In the genomic region with DNA sequence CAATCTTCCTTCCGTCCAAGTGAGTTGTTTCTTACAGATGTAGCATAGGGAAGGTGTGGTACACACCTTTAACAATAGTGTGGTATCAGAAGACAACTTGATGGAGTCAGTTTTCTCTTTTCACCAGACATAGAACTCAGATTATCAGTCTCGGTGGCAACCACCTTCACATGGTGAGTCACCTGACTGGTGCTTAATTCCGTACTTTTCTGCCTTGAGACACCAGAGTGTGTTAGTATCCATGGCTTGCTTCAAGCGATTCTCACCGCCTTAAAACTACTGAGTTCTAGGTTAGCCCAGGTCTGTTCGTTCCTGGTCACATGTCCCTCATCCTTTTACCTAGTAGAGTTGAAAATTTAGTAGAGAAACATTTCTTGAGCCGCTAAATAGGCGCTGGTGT, we compare ENCODE assay signal across 1 mouse cellular context.
TF ChIP-seq lines count a peak whose summit lies in the region.

No protein-coding gene starts in this region.

TF ChIP-seq in MEL, 35 proteins besides CTCF, POLR2A, EP300 and RAD21 (continued from another document):
- TF ChIP-seq CHD1 (IDR thresholded peaks at IDR 0.05; ENCODE audit: low read depth, low read length) (no peak), USF1 (IDR thresholded peaks at IDR 0.05; ENCODE audit: low read depth, low read length) (peak; percentile 89), ELF1 (IDR thresholded peaks at IDR 0.05; ENCODE audit: low read depth, low read length) (no peak), SIN3A (IDR thresholded peaks at IDR 0.05; ENCODE audit: low read length) (no peak), NELFE (IDR thresholded peaks at IDR 0.05; ENCODE audit: low read depth, low read length) (no peak), MYC (IDR thresholded peaks at IDR 0.05; ENCODE audit: low read depth, low read length) (0 out of 2 replicates have a peak, but pooled peaks have one; percentile 42), BHLHE40 (IDR thresholded peaks at IDR 0.05; ENCODE audit: borderline replicate concordance, low read depth, low read length) (peak; percentile 53; the same call in 1 of the 2 replicates), MAFK (IDR thresholded peaks at IDR 0.05; ENCODE audit: borderline replicate concordance, low read depth, low read length) (no peak), POLR2AphosphoS2 (IDR thresholded peaks at IDR 0.05; ENCODE audit: low read length) (no peak), KAT2A (conservative IDR thresholded peaks at IDR 0.05; ENCODE audit: low read depth, low read length) (no peak), ZMIZ1 (IDR thresholded peaks at IDR 0.05; ENCODE audit: low read depth, low read length) (no peak), TAL1 (IDR thresholded peaks at IDR 0.05; ENCODE audit: low read length) (no peak), TCF12 (IDR thresholded peaks at IDR 0.05; ENCODE audit: low read depth, low read length) (no peak), ZC3H11A (IDR thresholded peaks at IDR 0.05; ENCODE audit: low read depth, low read length) (no peak), ZKSCAN1 (IDR thresholded peaks at IDR 0.05; ENCODE audit: low read depth, low read length) (no peak), E2F4 (IDR thresholded peaks at IDR 0.05; ENCODE audit: borderline replicate concordance, low read depth, low read length) (no peak), MYB (IDR thresholded peaks at IDR 0.05; ENCODE audit: low read depth, low read length) (no peak)
